Mouse (Mus musculus) CD4-positive, CD25-positive, alpha-beta regulatory T cell, adult 4 months (primary cell): ENCODE measurements around the gene Smurf2. TPM values are rescaled to one million over a fixed set of nuclear protein-coding genes. Genes with fewer than 3 reads are reported as not detected.
A peak's percentile ranks its signal among the peaks of the same experiment; 100 is the strongest.

Experiments used
- ATAC-seq: one replicate; pipeline ENCODE4 v1.8.0; 2017
- polyA plus RNA-seq, 2 experiments: library from polyadenylated mRNA; unstranded; fragments of 100-300 nt; shearing (Covaris generic); gene quantifications; one replicate each; pipeline ENCODE4 v1.2.1; 2017

The Smurf2 gene
- polyA plus RNA-seq, 2 experiments from 2014 or later, result 12.2 to 16.1 TPM

- no peak for ATAC-seq
These were observed 147.5 kb downstream of the Smurf2 start for GRCm38 (mm10) chr11:106773061-106773460.

GRCm38 (mm10) chr11:106770195-106770974, 150.1 kb downstream of the Smurf2 start:
- ATAC-seq, result peak; percentile 68

Other genes starting within 250 kb of the Smurf2 start
- 100 to 1,000 TPM; 116 to 166 TPM for gene Pecam1, start 170.1 kb downstream of the Smurf2 start, polyA plus RNA-seq
- 10 to 100 TPM in 1 of 2 experiments, 1 to 10 TPM in 1; 9.7 to 14.3 TPM for gene Milr1, start 169.5 kb downstream of the Smurf2 start, polyA plus RNA-seq
- gene Polg2, start 141.2 kb downstream of the Smurf2 start, polyA plus RNA-seq, result 10 to 100 TPM; 15.0 to 15.3 TPM
- 100 to 1,000 TPM; 471 to 562 TPM for gene Ddx5, start 131.5 kb downstream of the Smurf2 start, polyA plus RNA-seq
- gene Cep95, start 131.5 kb downstream of the Smurf2 start, polyA plus RNA-seq, result 10 to 100 TPM; 36.7 to 48.9 TPM
- 100 to 1,000 TPM; 115 to 134 TPM for gene Kpna2, start 78.8 kb upstream of the Smurf2 start, polyA plus RNA-seq
- gene 1810010H24Rik, start 105.0 kb upstream of the Smurf2 start, polyA plus RNA-seq, result 1 to 10 TPM; 1.4 to 1.5 TPM
- gene Bptf, start 211.4 kb upstream of the Smurf2 start, polyA plus RNA-seq, result 10 to 100 TPM; 78.0 to 83.2 TPM